Mouse (Mus musculus) heart, adult 8-10 months (tissue): ENCODE data around the gene Gkn1. TPM values are rescaled to one million over a fixed set of nuclear protein-coding genes. Genes with fewer than 3 reads are reported as not detected.

Source experiments
- DNase-seq: peaks from one replicate; pipeline ENCODE4 v3.0.0; 2022; ENCODE audit warnings: low spot score
- total RNA-seq, 4 experiments: library from RNA; stranded (reverse); gene quantifications; 2 replicates each; pipeline ENCODE4 v1.2.4; 2022

The Gkn1 gene
- total RNA-seq, 4 experiments from 2014 or later: not detected

DNA sequence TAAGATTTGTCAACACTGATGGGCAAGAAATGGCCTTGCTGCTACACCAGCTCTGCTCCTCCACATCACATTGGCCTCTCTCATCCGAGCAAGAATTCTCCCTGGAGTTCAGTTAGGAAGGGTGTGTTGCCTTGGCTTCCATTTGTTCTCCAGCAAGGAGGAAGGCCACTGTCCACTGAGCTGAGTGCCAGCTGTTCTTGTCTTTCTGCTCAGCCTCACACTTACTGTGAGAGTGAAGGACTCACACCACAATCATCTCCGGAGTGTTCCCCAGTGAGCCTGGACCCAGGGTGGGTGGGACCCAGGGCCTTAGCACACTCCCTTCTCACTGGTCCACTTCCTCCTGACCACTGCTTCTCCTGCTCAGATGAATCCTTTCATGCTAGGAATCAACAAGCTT lies 23.8 kb downstream of the Gkn1 start:
- no peak for DNase-seq

DNA sequence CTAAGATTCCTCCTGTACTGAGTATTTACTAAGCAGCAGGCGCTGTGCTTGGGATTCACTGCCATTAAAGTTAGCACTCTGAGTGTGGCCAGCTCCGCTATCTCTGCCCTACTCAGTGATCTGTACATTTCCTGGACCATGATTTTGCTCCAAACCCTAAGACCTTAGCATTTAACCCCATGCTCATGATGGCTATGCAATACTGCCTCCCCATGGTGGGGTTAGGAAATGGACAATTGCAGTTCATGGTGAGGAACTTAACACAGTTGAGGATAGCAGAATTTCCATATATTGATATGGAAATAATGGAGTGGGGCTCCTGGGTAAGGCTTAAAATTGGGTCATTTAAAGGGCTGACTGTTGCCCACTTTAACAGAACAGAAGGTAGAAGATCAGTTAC lies 27.4 kb downstream of the Gkn1 start:
- DNase-seq: no peak

DNA sequence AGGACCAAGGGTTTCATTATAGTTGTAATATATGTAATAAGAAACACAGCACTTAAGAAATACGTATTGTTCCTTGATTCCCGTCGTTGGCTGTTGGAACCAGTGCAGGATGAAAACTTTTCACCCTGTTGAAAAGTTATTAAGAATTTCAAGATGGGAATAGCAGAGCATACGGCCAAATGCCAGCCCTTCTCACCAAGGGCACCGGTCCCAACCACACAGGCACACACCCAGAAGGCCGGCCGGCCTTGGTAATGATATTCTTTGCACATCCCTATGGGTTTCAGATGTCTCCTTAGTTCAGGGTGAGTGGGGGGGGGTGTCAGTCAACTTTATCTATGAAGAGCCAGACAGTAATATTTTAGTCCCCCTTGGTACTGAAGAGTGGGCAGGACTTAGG lies 32.1 kb downstream of the Gkn1 start:
- DNase-seq: no peak

DNA sequence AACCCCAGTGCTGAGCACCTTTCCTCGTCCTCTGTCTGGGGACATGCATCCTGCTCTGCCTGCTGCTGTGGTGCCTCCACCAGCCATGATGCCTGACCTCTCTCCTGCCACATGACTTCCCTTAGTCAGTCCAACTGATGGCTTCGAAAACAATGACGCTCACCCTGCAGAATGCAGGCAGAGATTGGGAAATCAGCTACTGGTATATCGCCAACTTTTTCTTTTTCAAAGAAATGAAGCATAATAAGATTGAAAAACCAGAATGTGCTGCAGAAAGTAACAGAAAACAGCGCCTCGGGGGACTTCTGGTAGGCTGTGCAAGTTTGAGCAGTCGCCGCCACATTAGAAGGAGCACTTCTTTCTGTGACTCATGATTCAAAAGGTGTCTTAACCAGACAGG lies 33.8 kb downstream of the Gkn1 start:
- peak; percentile 70 for DNase-seq

DNA sequence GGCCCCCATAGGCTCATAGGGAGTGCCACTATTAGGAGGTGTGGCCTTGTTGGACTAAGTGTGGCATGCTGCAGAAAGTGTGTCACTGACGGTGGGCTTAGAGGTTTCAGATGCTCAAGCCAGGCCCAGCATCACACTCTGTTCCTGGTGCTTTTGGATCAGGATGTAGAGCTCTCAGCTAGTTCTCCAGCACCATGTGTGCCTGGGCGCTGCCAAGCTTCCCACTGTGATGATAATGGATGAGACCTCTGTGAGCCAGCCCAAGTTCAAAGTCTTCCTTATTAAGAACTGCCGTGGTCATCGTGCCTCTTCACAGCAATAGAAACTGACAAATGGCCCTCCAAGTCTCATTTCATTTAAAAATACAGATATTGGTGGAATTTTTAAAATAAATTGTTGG lies 38.0 kb downstream of the Gkn1 start:
- DNase-seq: no peak

DNA sequence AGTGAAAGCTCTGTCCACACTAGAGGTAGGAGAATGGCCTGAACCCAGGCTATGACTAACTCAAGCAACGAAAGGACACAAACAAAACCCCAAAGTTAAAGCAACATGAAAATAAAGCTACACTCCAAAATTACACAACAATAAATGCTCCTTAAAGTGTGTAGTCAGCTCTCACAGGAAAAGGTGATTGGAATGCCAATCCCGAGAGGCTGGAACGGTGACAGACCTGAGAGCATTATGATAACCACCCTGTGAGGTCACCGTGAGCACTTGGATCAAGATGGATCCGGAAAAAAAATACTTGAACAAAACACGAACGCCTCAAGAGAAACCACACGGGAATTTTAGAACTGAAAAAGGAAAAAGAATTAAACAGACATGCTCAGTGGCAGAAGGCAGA lies 46.3 kb downstream of the Gkn1 start:
- DNase-seq: no peak

DNA sequence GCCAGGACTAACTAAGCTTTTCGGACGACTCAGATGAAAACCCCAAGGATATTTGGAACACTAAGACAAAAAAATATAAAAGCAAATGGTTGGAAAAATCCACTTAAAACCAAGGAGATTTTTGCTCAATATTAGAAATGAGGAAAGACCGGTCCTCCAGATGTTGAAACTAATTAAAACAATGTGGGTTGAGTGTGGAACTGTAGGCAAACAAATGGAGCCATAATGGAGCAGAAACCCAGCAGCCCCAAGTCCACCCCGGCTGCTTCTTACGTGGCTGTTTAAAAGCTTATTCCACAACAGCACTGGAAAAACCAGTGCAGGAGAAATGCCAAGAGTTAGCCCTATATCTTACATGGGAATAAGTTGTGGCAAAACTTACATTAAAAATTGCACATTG lies 48.0 kb downstream of the Gkn1 start:
- no peak for DNase-seq

DNA sequence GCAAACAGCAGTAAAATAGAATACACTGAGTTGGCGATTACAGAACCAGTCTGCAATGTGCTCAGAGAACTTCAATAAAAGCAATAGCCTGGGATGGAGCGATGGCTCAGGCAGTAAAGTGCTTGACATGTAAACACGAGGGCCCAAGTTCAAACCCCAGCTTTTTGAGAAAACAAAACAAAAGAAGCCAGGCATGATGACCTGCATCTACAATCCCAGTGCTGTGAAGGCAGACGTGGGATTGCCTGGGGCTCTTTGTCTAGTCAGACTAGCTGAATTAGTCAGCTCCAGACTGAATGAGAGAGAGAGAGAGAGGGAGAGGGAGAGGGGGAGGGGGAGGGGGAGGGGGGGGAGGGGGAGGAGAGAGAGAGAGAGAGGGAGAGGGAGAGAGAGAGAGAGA lies 48.8 kb downstream of the Gkn1 start:
- DNase-seq: no peak

Other genes starting within 250 kb of the Gkn1 start
- under 1 TPM in 1 of 4 experiments, not detected in 3; 0.44 TPM for gene D6Ertd527e, start 246.2 kb downstream of the Gkn1 start, total RNA-seq
- gene Antxr1, start 15.1 kb downstream of the Gkn1 start, total RNA-seq: 1 to 10 TPM; 5.6 to 6.6 (median 6.0) TPM
- not detected for gene Gkn2, start 22.4 kb upstream of the Gkn1 start, total RNA-seq
- gene Gkn3, start 38.0 kb upstream of the Gkn1 start, total RNA-seq: 1 to 10 TPM in 3 of 4 experiments, under 1 TPM in 1; 0.53 to 2.5 (median 1.5) TPM
- gene Bmp10, start 78.1 kb upstream of the Gkn1 start, total RNA-seq: 10 to 100 TPM; 20.9 to 75.6 (median 50.9) TPM
- gene Arhgap25, start 182.3 kb upstream of the Gkn1 start, total RNA-seq: 1 to 10 TPM; 2.4 to 3.6 (median 2.9) TPM
- gene Prokr1, start 239.8 kb upstream of the Gkn1 start, total RNA-seq: under 1 TPM; 0.62 to 0.68 (median 0.66) TPM